Mouse (Mus musculus) testis, adult 10 weeks (tissue): Measurements from ENCODE around the gene Gm3952. TPM values are rescaled to one million over a fixed set of nuclear protein-coding genes. Genes with fewer than 3 reads are reported as not detected.

ENCODE experiments used
- polyA plus RNA-seq: library from polyadenylated mRNA; stranded (reverse); fragments of 350-450 nt; fragmentation: Illumina TruSeq; extraction: RNeasy Lipid Tissue Mini Kit (QIAGEN cat#74804); gene quantifications from one replicate; pipeline ENCODE4 v1.2.3, GENCODE M21; 2014; ENCODE audit warnings: low read depth, low replicate concordance

The Gm3952 gene
- 27.9 TPM for polyA plus RNA-seq

DNA sequence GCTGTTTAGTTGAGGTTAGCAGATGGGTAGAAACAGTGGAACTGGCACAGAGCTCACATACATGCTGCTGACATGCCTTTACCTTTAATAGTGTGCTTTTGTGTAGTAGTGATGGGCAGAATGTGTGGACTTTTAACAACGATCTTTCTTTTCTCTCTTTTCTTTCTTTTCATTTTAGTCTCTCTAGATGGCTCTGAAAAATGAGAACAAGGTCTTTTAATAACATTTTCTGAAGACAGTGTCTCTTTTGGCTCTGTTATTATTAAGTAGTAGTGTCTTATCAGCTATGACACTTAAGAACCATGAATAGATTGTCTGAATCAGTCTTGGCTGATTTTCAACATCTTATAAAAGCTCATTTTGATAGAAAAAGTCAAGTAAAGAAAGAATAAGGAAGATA, at the start of gene Gm3952:
Gm3952 (minus strand) TSS at position 101 of the 400 bp plus-strand sequence.

Other genes with a start within 250 kb of the Gm3952 start
- gene Itgb1, start 113.0 kb downstream of the Gm3952 start, polyA plus RNA-seq = 74.0 TPM